Mouse (Mus musculus): ENCODE measurements around the gene Amt.

Amt gene

DNA sequence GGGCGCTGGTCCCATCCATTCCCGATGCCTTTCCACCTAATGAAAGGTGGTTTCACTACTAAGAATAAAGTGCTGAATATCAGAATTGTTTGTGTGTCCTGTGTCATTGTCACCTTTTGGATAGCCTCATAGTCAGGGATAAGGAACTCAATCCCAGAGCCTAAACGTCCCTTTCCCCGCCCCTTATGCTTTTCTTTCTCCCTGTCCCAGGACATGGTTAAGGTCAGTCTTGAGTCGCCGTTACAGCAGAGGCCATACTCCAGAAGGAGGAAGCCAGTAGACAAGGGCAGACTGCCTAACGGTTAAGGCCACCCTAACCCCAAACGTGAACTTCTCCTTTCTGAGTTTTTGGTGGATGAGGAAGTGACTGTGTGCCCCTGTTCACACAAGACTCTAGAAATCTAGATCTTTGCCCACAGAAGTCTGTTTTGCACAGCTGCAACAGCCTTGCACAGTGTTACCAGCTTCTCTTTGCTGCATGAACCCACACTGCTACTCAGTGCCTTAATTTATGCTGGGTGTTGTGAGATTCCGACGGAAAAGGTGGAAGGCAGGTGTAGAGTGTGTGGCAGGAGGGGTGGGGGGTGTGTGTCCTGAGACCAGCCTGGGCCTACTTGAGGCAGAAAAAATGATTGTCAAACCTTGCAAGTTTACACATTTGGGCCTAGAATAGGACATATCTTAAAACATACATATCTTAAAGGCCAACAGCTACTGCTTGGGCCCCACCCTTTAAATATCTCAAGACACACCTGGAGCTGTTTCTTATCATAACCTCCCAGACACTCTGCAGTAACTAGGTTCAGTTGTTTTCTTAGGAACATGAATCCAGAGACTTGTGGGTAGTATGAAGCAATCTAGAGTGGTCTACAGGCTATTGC, 43.8 kb downstream of the Amt start:
- ChIA-PET POLR2A (interaction anchor here in 3 of 4 experiments (0.7 to 3.8 kb wide), 21 partner anchors 12 to 485 kb away, joined by 3 to 20 read pairs (median 3); partner anchors contain the start of genes Amt (in 2 of the 3), 1700102P08Rik (in 1 of the 3), Celsr3 (in 1 of the 3) and Dag1 (in 1 of the 3)), CTCF (no interaction called here)

DNA sequence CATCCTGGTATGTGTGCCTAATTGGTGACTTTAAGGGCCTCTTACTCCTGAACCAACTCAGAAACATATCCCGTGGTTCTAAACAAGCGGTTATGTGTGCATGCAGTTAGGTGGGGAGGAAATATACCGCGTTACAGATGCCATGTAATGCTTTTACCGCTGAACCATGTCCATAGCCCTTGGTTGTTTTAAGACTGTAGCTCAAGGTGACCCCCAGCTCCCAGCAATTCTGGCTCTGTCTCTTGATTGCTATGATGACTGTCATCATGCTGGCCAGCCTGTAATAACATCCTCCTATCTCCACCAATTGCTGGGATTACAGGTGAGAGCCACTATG, 44.5 kb downstream of the Amt start:
- ChIA-PET CTCF (no interaction called here), POLR2A (interaction anchor here in 3 of 4 experiments (0.7 to 3.8 kb wide), 21 partner anchors 10 to 484 kb away, joined by 3 to 20 read pairs (median 3); partner anchors contain the start of genes Amt (in 2 of the 3), 1700102P08Rik (in 1 of the 3), Celsr3 (in 1 of the 3) and Dag1 (in 1 of the 3))

DNA sequence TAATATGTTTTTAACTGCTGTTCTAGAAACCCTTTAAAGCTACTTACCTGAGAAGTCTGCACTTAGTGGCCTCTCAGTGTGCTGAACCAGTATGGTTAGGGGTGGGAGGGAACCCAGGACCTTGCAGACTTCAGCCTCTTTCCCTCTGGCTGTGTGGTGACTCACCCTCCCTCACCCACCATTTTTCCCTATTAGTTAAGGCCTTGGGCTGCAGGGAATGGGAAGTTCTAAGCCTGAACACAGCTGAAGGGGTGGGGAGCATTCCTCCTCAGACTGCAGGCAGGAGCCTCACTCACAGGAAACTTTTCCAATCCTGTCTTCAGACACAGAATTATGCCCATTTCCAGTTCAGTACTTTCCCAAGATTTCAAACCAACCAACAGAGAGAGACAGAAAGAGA, 45.1 kb downstream of the Amt start:
- CTCF ChIA-PET: interaction anchor here in 2 of 4 experiments (0.6 kb wide), 2 partner anchors 28 to 111 kb away, joined by 7 to 8 read pairs; no protein-coding TSS in a partner anchor
- POLR2A ChIA-PET: interaction anchor here in 3 of 4 experiments (0.8 to 3.8 kb wide), 15 partner anchors 8 to 234 kb away, joined by 3 to 20 read pairs (median 4); partner anchors contain the start of genes 1700102P08Rik (in 1 of the 3), Rhoa (in 1 of the 3) and Tcta (in 1 of the 3)

GRCm38 (mm10) chr9:108342301-108342831, 45.7 kb downstream of the Amt start:
- CTCF ChIA-PET: interaction anchor here in 2 of 4 experiments (0.5 to 0.7 kb wide), 4 partner anchors 28 to 227 kb away, joined by 4 to 12 read pairs (median 8); partner anchors contain the start of gene Dalrd3 (in 1 of the 2)

GRCm38 (mm10) chr9:108343331-108343730, 46.7 kb downstream of the Amt start:
- ChIA-PET POLR2A (interaction anchor here in 2 of 4 experiments (0.5 to 3.8 kb wide), 11 partner anchors 8 to 194 kb away, joined by 3 to 20 read pairs (median 3); no protein-coding TSS in a partner anchor), CTCF (interaction anchor here in 1 of 4 experiments (1.7 kb wide), 1 partner anchor 21 kb away, joined by 3 read pairs; no protein-coding TSS in a partner anchor)

More at GRCm38 (mm10) chr9:108342301-108342831, 45.7 kb downstream of the Amt start:
- POLR2A ChIA-PET: interaction anchor here in 3 of 4 experiments (0.7 to 3.8 kb wide), 13 partner anchors 9 to 195 kb away, joined by 3 to 20 read pairs (median 3); no protein-coding TSS in a partner anchor

DNA sequence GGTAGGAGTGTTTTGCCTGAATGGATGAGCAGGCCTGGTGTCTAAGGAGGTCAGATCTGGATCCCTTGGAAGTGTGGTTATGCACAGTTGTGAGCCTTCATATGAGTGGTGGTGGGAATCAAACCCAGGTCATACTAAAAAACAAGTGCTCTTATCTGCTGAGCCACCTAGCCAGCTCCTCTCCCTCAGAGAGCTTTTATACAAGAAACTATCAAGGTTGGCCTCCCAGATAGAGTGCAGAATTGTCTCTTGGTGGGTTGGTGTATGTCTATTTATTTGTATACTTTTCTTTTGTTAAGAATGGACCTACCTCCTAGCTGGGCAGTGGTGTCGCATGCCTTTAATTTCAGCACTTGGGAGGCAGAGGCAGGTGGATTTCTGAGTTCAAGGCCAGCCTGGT, 47.2 kb downstream of the Amt start:
- CTCF ChIA-PET: interaction anchor here in 3 of 4 experiments (0.6 to 1.7 kb wide), 4 partner anchors 21 to 1637 kb away, joined by 3 to 4 read pairs (median 3); no protein-coding TSS in a partner anchor
- POLR2A ChIA-PET: interaction anchor here in 3 of 4 experiments (0.7 to 3.8 kb wide), 11 partner anchors 10 to 150 kb away, joined by 3 to 20 read pairs (median 4); partner anchors contain the start of gene 1700102P08Rik (in 1 of the 3)

- ChIA-PET CTCF (interaction anchor here (0.6 to 1.7 kb wide), 8 partner anchors 22 to 1636 kb away, joined by 3 to 5 read pairs (median 3); no protein-coding TSS in a partner anchor), POLR2A (interaction anchor here in 3 of 4 experiments (0.6 to 2.9 kb wide), 15 partner anchors 11 to 1887 kb away, joined by 3 to 7 read pairs (median 4); partner anchors contain the start of genes Amt (in 2 of the 3) and 1700102P08Rik (in 1 of the 3))
These were observed 47.8 kb downstream of the Amt start for GRCm38 (mm10) chr9:108344471-108344870.

DNA sequence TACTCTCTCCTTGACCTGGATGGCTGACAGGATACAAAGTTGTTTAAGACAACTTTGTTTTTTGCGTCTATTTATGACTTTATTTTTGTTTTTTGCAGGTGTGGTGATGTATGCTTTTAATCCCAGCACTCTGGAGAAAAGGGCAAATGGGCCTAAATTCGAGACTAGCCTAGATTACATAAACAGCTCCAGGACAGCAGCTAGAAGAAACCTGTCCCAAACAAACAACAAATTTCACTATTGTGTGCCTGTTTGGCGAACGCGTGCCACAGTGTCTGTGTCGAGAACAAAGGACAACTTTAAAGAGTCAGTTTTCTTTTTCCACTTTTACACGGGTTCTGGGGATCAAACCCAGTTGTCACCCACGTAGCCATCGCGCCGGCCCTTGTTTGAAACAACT, 50.4 kb downstream of the Amt start:
- ChIA-PET POLR2A (interaction anchor here in 2 of 4 experiments (0.7 to 2.0 kb wide), 4 partner anchors 8 to 44 kb away, joined by 3 to 23 read pairs (median 8); partner anchors contain the start of gene Gpx1 (in 2 of the 2)), CTCF (no interaction called here)

DNA sequence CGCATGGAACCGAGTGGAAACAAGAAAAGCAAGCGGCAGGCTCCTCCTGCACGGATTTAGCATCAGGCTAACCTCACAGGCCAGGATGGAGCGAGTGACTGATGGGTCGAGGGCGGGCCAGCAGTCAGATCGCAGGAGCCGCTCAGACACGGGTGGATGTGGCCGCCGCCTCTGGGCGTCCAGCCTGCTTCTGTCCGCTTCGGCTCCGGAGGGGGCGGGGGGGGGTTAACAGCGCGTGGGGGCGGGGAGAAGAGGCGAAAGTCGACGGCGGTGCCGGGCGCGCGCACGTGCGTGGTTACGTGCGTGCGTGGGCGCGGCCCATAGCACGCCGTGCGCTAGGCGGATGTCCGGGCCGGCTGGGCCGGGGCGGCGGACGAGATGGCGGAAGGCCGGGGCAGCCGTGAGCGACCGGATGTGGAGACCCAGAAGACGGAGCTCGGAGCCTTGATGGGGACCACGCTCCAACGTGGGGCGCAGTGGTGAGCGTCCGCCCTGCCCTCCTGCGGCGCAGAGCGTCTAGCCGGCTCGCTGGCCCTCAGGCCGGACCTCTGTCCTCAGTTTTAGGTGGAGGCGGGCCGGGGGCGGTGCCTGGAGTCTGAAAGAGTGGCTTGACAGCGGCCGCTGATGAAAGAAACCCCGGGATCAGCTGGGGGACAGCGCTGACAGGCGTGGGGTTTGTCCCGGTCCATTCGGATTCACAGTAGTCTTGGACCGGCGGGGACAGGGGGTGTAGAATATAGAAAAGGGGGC, 51.1 kb downstream of the Amt start, which contains the start of gene Usp4:
Gene Usp4, plus strand, starts transcription at position 314 of the 750 bp plus-strand sequence.
- CTCF ChIA-PET: interaction anchor here in 1 of 4 experiments (0.6 kb wide), 1 partner anchor 222 kb away, joined by 3 read pairs; the partner anchor contains the start of gene Dalrd3
- POLR2A ChIA-PET: interaction anchor here (0.6 to 2.0 kb wide), 17 partner anchors 9 to 168 kb away, joined by 3 to 23 read pairs (median 4); partner anchors contain the start of genes Gpx1 (in 4 of the 4), 1700102P08Rik (in 1 of the 4), Qars (in 1 of the 4) and Qrich1 (in 1 of the 4)

- ChIA-PET CTCF (interaction anchor here in 1 of 4 experiments (0.6 kb wide), 1 partner anchor 221 kb away, joined by 3 read pairs; the partner anchor contains the start of gene Dalrd3), POLR2A (interaction anchor here (0.6 to 2.0 kb wide), 17 partner anchors 9 to 168 kb away, joined by 3 to 23 read pairs (median 4); partner anchors contain the start of genes Gpx1 (in 4 of the 4), 1700102P08Rik (in 1 of the 4), Qars (in 1 of the 4) and Qrich1 (in 1 of the 4))
These were observed 51.6 kb downstream of the Amt start for GRCm38 (mm10) chr9:108348290-108348680.

DNA sequence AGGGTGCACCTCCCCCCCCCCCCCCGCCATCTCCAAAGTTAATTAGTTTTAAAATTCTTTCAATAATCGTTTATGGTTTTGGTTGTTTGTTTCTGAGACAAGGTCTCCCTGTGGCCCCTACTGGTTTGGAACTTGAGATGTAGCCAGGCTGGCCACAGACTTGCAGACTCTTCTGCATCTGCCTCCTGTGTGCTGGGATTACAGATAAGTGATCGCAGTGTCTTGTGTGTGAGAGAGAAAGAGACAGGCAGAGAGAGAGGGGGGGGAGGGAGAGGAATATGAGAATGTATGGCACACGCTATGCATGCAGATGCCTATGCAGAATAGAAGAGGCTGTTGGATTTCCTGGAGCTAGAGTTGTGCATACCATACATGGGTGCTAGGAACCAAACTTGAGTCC, 53.1 kb downstream of the Amt start:
- POLR2A ChIA-PET: interaction anchor here in 3 of 4 experiments (1.3 to 1.9 kb wide), 4 partner anchors 11 to 42 kb away, joined by 4 to 7 read pairs (median 6); partner anchors contain the start of gene Gpx1 (in 1 of the 3)

More for the DNA sequence above, 53.1 kb downstream of the Amt start:
- CTCF ChIA-PET: no interaction called here

All from embryonic stem cell, embryonic (primary cell).